Mouse (Mus musculus) stomach, embryonic 14.5 days (tissue): ENCODE results near the gene Gtf3c1. TPM values are rescaled to one million over a fixed set of nuclear protein-coding genes. Genes with fewer than 3 reads are reported as not detected.

Experiments used
- ATAC-seq: fragments of 200-750 bp; cut with Nextera tagmentation; 2 replicates; pipeline ENCODE4 v1.8.0; 2017; ENCODE audit warnings: low read depth, moderate TSS enrichment; ENCODE audit not compliant: insufficient number of reproducible peaks, insufficient read depth, low FRiP score
- H3K27ac ChIP-seq: fragments of 300-500 bp; sonication (generic); 2 replicates; pipeline ENCODE4 v1.5.1; 2014; ENCODE audit warnings: mild to moderate bottlenecking, low read length, moderate library complexity, mixed read lengths
- H3K27me3 ChIP-seq: fragments of 300-500 bp; sonication (generic); 2 replicates; pipeline ENCODE4 v1.6.1; 2014; ENCODE audit warnings: low read length, control low read depth, mixed read lengths; ENCODE audit not compliant: control insufficient read depth, insufficient read depth
- H3K36me3 ChIP-seq: fragments of 300-500 bp; sonication (generic); 2 replicates; pipeline ENCODE4 v1.6.1; 2014; ENCODE audit warnings: mild to moderate bottlenecking, control low read depth, low read length, moderate library complexity, mixed read lengths; ENCODE audit not compliant: control insufficient read depth, insufficient read depth
- H3K4me1 ChIP-seq: fragments of 300-500 bp; sonication (generic); 2 replicates; pipeline ENCODE4 v1.6.1; 2014; ENCODE audit warnings: low read length, control low read depth, mixed read lengths; ENCODE audit not compliant: control insufficient read depth, insufficient read depth
- H3K4me2 ChIP-seq: fragments of 300-500 bp; sonication (generic); replicated peaks from 2 replicates; pipeline ENCODE4 v1.6.1; 2014; ENCODE audit warnings: low read depth, low read length, control low read depth
- H3K4me3 ChIP-seq: fragments of 300-500 bp; sonication (generic); 2 replicates; pipeline ENCODE4 v1.5.1; 2014; ENCODE audit warnings: low read depth, low read length, control low read depth
- H3K9ac ChIP-seq: fragments of 300-500 bp; sonication (generic); replicated peaks from 2 replicates; pipeline ENCODE4 v1.6.1; 2014; ENCODE audit warnings: low read depth, mild to moderate bottlenecking, control low read depth, low read length, moderate library complexity, mixed read lengths
- H3K9me3 ChIP-seq: fragments of 300-500 bp; sonication (generic); 2 replicates; pipeline ENCODE4 v1.6.1; 2016; ENCODE audit warnings: low read depth, low read length, control low read depth; ENCODE audit not compliant: control insufficient read depth
- WGBS: fragments of 180-500 bp; shearing (Covaris S2); extraction: QIAGEN DNeasy Blood & Tissue Kit; methylation state at CpG from one replicate; pipeline ENCODE4 v1.1.7; 2014; 5-methylcytosine and 5-hydroxymethylcytosine counted together
- polyA plus RNA-seq: library from polyadenylated mRNA; unstranded; fragments of >200 nt; fragmentation: Nextera tagmentation; extraction: Ambion mirVana; gene quantifications from 2 replicates; pipeline ENCODE4 v1.2.1, GENCODE M21; 2014

Gtf3c1 gene
- polyA plus RNA-seq = 37.0 and 37.7 TPM in 2 replicates

GRCm38 (mm10) chr7:125707593-125708022, at the start of gene Gtf3c1, which contains the start of gene D430042O09Rik:
TSS of gene Gtf3c1 (minus strand) at chr7:125707780.
TSS of gene D430042O09Rik (plus strand) at chr7:125707888.
- under 1% methylated on average over 45 of the region's 45 CpGs for WGBS
- no peaks in the 10 kb centered on the region for H3K27me3 ChIP-seq
- H3K9ac ChIP-seq = peak within 1 kb of the TSS; percentile 85
- H3K4me2 ChIP-seq = peak within 1 kb of the TSS; percentile 75
- peak; percentile 99 for ATAC-seq
- H3K9me3 ChIP-seq = no peaks in the 10 kb centered on the region
- H3K4me1 ChIP-seq = peaks cover 23% of the 10 kb centered on the region
- peaks cover 9% of the 10 kb centered on the region for H3K36me3 ChIP-seq
- peak within 1 kb of the TSS; percentile 86; the same call in 1 of the 2 replicates for H3K27ac ChIP-seq
- peak within 1 kb of the TSS; percentile 81 for H3K4me3 ChIP-seq

- WGBS = 38% methylated on average over 6 of the region's 6 CpGs
- no peak overlapping the region for H3K4me3 ChIP-seq
- no peak for ATAC-seq
- H3K4me2 ChIP-seq = no peak overlapping the region
- no peaks in the 10 kb centered on the region for H3K36me3 ChIP-seq
- no peak overlapping the region for H3K9ac ChIP-seq
- H3K4me1 ChIP-seq = no peaks in the 10 kb centered on the region
- no peak overlapping the region for H3K27ac ChIP-seq
- no peaks in the 10 kb centered on the region for H3K27me3 ChIP-seq
- H3K9me3 ChIP-seq = no peaks in the 10 kb centered on the region
These were observed 49.2 kb upstream of the Gtf3c1 start for GRCm38 (mm10) chr7:125756806-125757205.

- Histone ChIP-seq H3K9me3 (no peaks in the 10 kb centered on the region), H3K36me3 (no peaks in the 10 kb centered on the region), H3K27ac (no peak overlapping the region), H3K9ac (no peak overlapping the region), H3K27me3 (no peaks in the 10 kb centered on the region), H3K4me1 (no peaks in the 10 kb centered on the region), H3K4me2 (no peak overlapping the region), H3K4me3 (no peak overlapping the region)
- 89% methylated on average over 3 of the region's 3 CpGs for WGBS
- no peak for ATAC-seq
These were observed 45.7 kb upstream of the Gtf3c1 start for GRCm38 (mm10) chr7:125753326-125753715.

GRCm38 (mm10) chr7:125752699-125753325, 45.2 kb upstream of the Gtf3c1 start:
- H3K27me3 ChIP-seq = no peaks in the 10 kb centered on the region
- no peak overlapping the region for H3K27ac ChIP-seq
- no peak overlapping the region for H3K4me3 ChIP-seq
- no peaks in the 10 kb centered on the region for H3K4me1 ChIP-seq
- H3K4me2 ChIP-seq = no peak overlapping the region
- WGBS = 57% methylated on average over 7 of the region's 7 CpGs
- ATAC-seq = no peak
- H3K36me3 ChIP-seq = no peaks in the 10 kb centered on the region
- no peak overlapping the region for H3K9ac ChIP-seq
- no peaks in the 10 kb centered on the region for H3K9me3 ChIP-seq

- H3K9me3 ChIP-seq = no peaks in the 10 kb centered on the region
- H3K4me2 ChIP-seq = no peak overlapping the region
- H3K4me1 ChIP-seq = no peaks in the 10 kb centered on the region
- no peaks in the 10 kb centered on the region for H3K27me3 ChIP-seq
- H3K36me3 ChIP-seq = no peaks in the 10 kb centered on the region
- H3K4me3 ChIP-seq = no peak overlapping the region
- H3K9ac ChIP-seq = no peak overlapping the region
- no peak for ATAC-seq
- 55% methylated on average over 3 of the region's 3 CpGs for whole genome bisulfite sequencing
- H3K27ac ChIP-seq = no peak overlapping the region
These were observed 40.6 kb upstream of the Gtf3c1 start for GRCm38 (mm10) chr7:125748186-125748585.

GRCm38 (mm10) chr7:125747316-125747690, 39.7 kb upstream of the Gtf3c1 start:
- H3K27me3 ChIP-seq = no peaks in the 10 kb centered on the region
- WGBS = 60% methylated on average over 7 of the region's 7 CpGs

GRCm38 (mm10) chr7:125746621-125747315, 39.2 kb upstream of the Gtf3c1 start:
- Histone ChIP-seq H3K9ac (no peak overlapping the region), H3K9me3 (no peaks in the 10 kb centered on the region), H3K4me2 (no peak overlapping the region), H3K4me3 (no peak overlapping the region), H3K36me3 (no peaks in the 10 kb centered on the region), H3K27me3 (no peaks in the 10 kb centered on the region), H3K27ac (no peak overlapping the region), H3K4me1 (no peaks in the 10 kb centered on the region)
- no peak for ATAC-seq
- WGBS = 87% methylated on average over 2 of the region's 2 CpGs

More at GRCm38 (mm10) chr7:125747316-125747690, 39.7 kb upstream of the Gtf3c1 start:
- Histone ChIP-seq H3K9ac (no peak overlapping the region), H3K4me2 (no peak overlapping the region), H3K4me1 (no peaks in the 10 kb centered on the region), H3K36me3 (no peaks in the 10 kb centered on the region), H3K4me3 (no peak overlapping the region), H3K9me3 (no peaks in the 10 kb centered on the region), H3K27ac (no peak overlapping the region)
- no peak for ATAC-seq

GRCm38 (mm10) chr7:125744774-125745173, 37.2 kb upstream of the Gtf3c1 start:
- no peaks in the 10 kb centered on the region for H3K9me3 ChIP-seq
- no peaks in the 10 kb centered on the region for H3K4me1 ChIP-seq
- no peaks in the 10 kb centered on the region for H3K36me3 ChIP-seq
- 78% methylated on average over 1 of the region's 1 CpGs for WGBS
- H3K4me2 ChIP-seq = no peak overlapping the region
- no peaks in the 10 kb centered on the region for H3K27me3 ChIP-seq
- H3K9ac ChIP-seq = no peak overlapping the region
- no peak overlapping the region for H3K27ac ChIP-seq
- no peak overlapping the region for H3K4me3 ChIP-seq
- ATAC-seq = no peak
